Mouse (Mus musculus): ENCODE measurements at regions not wholly inside any gene's neighbourhood (a gene's known extent, or its start where the extent isn't known, plus 50 kb on each side); places are given as distances from the start of the nearest gene placed in this dataset.

DNA sequence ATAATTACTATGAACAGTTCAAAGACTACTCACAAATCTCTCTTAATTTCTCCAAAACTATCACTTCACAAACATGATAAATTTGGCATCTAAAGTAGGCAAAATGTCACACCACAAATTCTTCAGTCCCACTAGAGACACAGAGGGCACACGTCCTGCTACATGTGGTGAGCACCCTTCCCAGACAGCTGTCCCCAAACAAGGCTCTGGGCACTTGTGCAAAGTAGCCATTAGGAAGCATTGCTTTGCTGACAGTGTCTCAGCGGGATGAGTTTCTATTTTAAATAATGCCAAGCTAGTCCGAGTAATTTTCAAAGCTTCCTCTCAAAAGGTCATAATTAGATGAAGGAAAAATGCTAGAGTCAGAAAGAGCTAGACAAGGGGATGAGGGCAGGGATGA is 169.1 kb upstream of the Fn1 start:
- DNase-seq (no peak), ATAC-seq (ENCODE audit: insufficient read depth) (no peak)
- H3K9me3 ChIP-seq (ENCODE audit: low read depth, low read length): no peaks in the 10 kb centered on the region
- H3K36me3 ChIP-seq (ENCODE audit: insufficient read depth): no peaks in the 10 kb centered on the region
- WGBS: 55% methylated on average over 3 of the region's 3 CpGs
- no peak overlapping the region for H3K4me2 ChIP-seq
- H3K4me1 ChIP-seq (ENCODE audit: insufficient read depth): no peaks in the 10 kb centered on the region
- no peaks in the 10 kb centered on the region for H3K27me3 ChIP-seq (ENCODE audit: insufficient read depth, low read length)
- H3K27ac ChIP-seq (ENCODE audit: low read depth): no peak overlapping the region
- no peak overlapping the region for H3K9ac ChIP-seq
- H3K4me3 ChIP-seq (ENCODE audit: low read depth, low read length): no peak overlapping the region
- TF ChIP-seq CTCF (IDR thresholded peaks at IDR 0.05; ENCODE audit: low read depth): no peak

- Histone ChIP-seq H3K27me3 (ENCODE audit: insufficient read depth, low read length) (no peaks in the 10 kb centered on the region), H3K4me2 (no peak overlapping the region), H3K36me3 (ENCODE audit: insufficient read depth) (no peaks in the 10 kb centered on the region), H3K9me3 (ENCODE audit: low read depth, low read length) (no peaks in the 10 kb centered on the region), H3K4me1 (ENCODE audit: insufficient read depth) (no peaks in the 10 kb centered on the region), H3K9ac (no peak overlapping the region), H3K4me3 (ENCODE audit: low read depth, low read length) (no peak overlapping the region), H3K27ac (ENCODE audit: low read depth) (no peak overlapping the region)
- 64% methylated on average over 7 of the region's 7 CpGs for WGBS
- no peak for DNase-seq
- TF ChIP-seq CTCF (IDR thresholded peaks at IDR 0.05; ENCODE audit: low read depth): no peak
- ATAC-seq (ENCODE audit: insufficient read depth): no peak
Measured at GRCm38 (mm10) chr1:71821099-71821498, 168.1 kb upstream of the Fn1 start.

DNA sequence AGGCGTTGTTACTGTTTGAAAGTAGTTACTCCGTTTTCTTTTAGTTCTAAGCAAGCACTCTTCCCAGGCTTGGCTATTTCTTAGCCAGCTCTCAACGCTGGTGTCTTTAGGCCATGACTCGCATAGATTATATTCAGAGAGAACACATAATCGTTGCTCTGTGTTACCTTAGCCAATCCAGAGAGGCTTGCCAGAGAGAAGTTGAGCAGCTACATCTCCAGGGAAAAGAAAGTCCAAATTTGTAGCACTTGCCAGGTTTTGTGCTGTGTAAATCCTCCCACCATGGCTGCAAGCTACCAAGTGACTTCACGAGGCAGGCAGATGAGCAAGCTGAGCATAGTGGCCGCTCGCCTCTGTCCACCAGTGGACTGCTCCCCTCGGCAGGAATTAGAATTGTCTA is 163.3 kb upstream of the Fn1 start:
- Histone ChIP-seq H3K9ac (no peak overlapping the region), H3K36me3 (ENCODE audit: insufficient read depth) (no peaks in the 10 kb centered on the region), H3K4me2 (no peak overlapping the region), H3K9me3 (ENCODE audit: low read depth, low read length) (no peaks in the 10 kb centered on the region), H3K27me3 (ENCODE audit: insufficient read depth, low read length) (no peaks in the 10 kb centered on the region), H3K4me3 (ENCODE audit: low read depth, low read length) (no peak overlapping the region), H3K27ac (ENCODE audit: low read depth) (no peak overlapping the region), H3K4me1 (ENCODE audit: insufficient read depth) (no peaks in the 10 kb centered on the region)
- 82% methylated on average over 9 of the region's 9 CpGs for WGBS
- no peak for TF ChIP-seq CTCF (IDR thresholded peaks at IDR 0.05; ENCODE audit: low read depth)
- ATAC-seq (ENCODE audit: insufficient read depth): no peak
- no peak for DNase-seq

DNA sequence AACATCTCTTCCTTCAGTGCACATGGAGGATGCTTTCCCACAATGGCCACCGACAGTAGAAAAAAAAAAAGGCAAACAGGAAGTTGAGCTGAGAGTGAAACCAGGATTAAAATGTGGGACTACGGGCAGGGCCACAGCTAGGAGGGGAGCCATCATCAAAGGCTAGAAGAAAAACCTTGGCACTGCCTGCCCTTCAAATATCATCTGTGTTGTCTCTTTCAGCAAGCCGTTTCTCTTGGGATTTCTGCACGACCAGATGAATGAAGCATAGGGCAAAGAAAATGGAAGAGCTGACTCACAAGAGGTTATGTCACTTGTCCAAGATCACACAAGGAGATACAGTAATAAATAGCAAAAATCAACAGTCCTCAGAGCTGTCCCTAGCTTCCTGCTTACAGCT is 161.1 kb upstream of the Fn1 start:
- H3K9ac ChIP-seq: no peak overlapping the region
- H3K27me3 ChIP-seq (ENCODE audit: insufficient read depth, low read length): no peaks in the 10 kb centered on the region
- H3K4me2 ChIP-seq: no peak overlapping the region
- no peak overlapping the region for H3K27ac ChIP-seq (ENCODE audit: low read depth)
- no peaks in the 10 kb centered on the region for H3K4me1 ChIP-seq (ENCODE audit: insufficient read depth)
- TF ChIP-seq CTCF (IDR thresholded peaks at IDR 0.05; ENCODE audit: low read depth): no peak
- DNase-seq (no peak), ATAC-seq (ENCODE audit: insufficient read depth) (no peak)
- no peaks in the 10 kb centered on the region for H3K9me3 ChIP-seq (ENCODE audit: low read depth, low read length)
- 72% methylated on average over 4 of the region's 4 CpGs for WGBS
- H3K4me3 ChIP-seq (ENCODE audit: low read depth, low read length): no peak overlapping the region
- H3K36me3 ChIP-seq (ENCODE audit: insufficient read depth): no peaks in the 10 kb centered on the region

- no peaks in the 10 kb centered on the region for H3K9me3 ChIP-seq (ENCODE audit: low read depth, low read length)
- no peak overlapping the region for H3K9ac ChIP-seq
- TF ChIP-seq CTCF (IDR thresholded peaks at IDR 0.05; ENCODE audit: low read depth): no peak
- WGBS: 94% methylated on average over 11 of the region's 11 CpGs
- H3K4me1 ChIP-seq (ENCODE audit: insufficient read depth): no peaks in the 10 kb centered on the region; the same call in 1 of the 2 replicates
- no peak overlapping the region for H3K27ac ChIP-seq (ENCODE audit: low read depth)
- no peak for DNase-seq
- H3K36me3 ChIP-seq (ENCODE audit: insufficient read depth): no peaks in the 10 kb centered on the region
- no peak for ATAC-seq (ENCODE audit: insufficient read depth)
- H3K4me3 ChIP-seq (ENCODE audit: low read depth, low read length): no peak overlapping the region
- H3K27me3 ChIP-seq (ENCODE audit: insufficient read depth, low read length): no peaks in the 10 kb centered on the region
- H3K4me2 ChIP-seq: no peak overlapping the region
Measured at GRCm38 (mm10) chr1:71812171-71812695, 159.2 kb upstream of the Fn1 start.

GRCm38 (mm10) chr1:71811196-71811788 is 158.3 kb upstream of the Fn1 start:
- ATAC-seq (ENCODE audit: insufficient read depth) (no peak), DNase-seq (no peak)
- Histone ChIP-seq H3K27me3 (ENCODE audit: insufficient read depth, low read length) (no peaks in the 10 kb centered on the region), H3K36me3 (ENCODE audit: insufficient read depth) (no peaks in the 10 kb centered on the region), H3K27ac (ENCODE audit: low read depth) (no peak overlapping the region), H3K9me3 (ENCODE audit: low read depth, low read length) (no peaks in the 10 kb centered on the region), H3K4me1 (ENCODE audit: insufficient read depth) (peaks cover 4% of the 10 kb centered on the region; the same call in 1 of the 2 replicates), H3K4me3 (ENCODE audit: low read depth, low read length) (no peak overlapping the region), H3K9ac (no peak overlapping the region), H3K4me2 (no peak overlapping the region)
- 77% methylated on average over 11 of the region's 11 CpGs for WGBS
- no peak for TF ChIP-seq CTCF (IDR thresholded peaks at IDR 0.05; ENCODE audit: low read depth)

- peaks cover 4% of the 10 kb centered on the region; the same call in 1 of the 2 replicates for H3K4me1 ChIP-seq (ENCODE audit: insufficient read depth)
- no peak overlapping the region for H3K27ac ChIP-seq (ENCODE audit: low read depth)
- TF ChIP-seq CTCF (IDR thresholded peaks at IDR 0.05; ENCODE audit: low read depth): no peak
- no peak overlapping the region for H3K9ac ChIP-seq
- no peaks in the 10 kb centered on the region for H3K9me3 ChIP-seq (ENCODE audit: low read depth, low read length)
- ATAC-seq (ENCODE audit: insufficient read depth): no peak
- 48% methylated on average over 1 of the region's 1 CpGs for WGBS
- no peak for DNase-seq
- no peak overlapping the region for H3K4me3 ChIP-seq (ENCODE audit: low read depth, low read length)
- no peaks in the 10 kb centered on the region for H3K27me3 ChIP-seq (ENCODE audit: insufficient read depth, low read length)
- no peak overlapping the region for H3K4me2 ChIP-seq
- H3K36me3 ChIP-seq (ENCODE audit: insufficient read depth): no peaks in the 10 kb centered on the region
Measured at GRCm38 (mm10) chr1:71808005-71808404, 155.0 kb upstream of the Fn1 start.

All from lung, embryonic 14.5 days (tissue).